Mouse (Mus musculus) cerebellum, adult 9-11 months (tissue): Measurements from ENCODE around the gene Wdr81.

ENCODE experiments used
- DNase-seq: peaks from one replicate; pipeline ENCODE4 v3.0.0; 2022

Wdr81 gene

GRCm38 (mm10) chr11:75453991-75454930, at the start of gene Wdr81:
Wdr81 (minus strand) TSS chr11:75454717.
- peak; percentile 84 for DNase-seq

- DNase-seq = no peak
Observed at GRCm38 (mm10) chr11:75498126-75498525, 43.6 kb upstream of the Wdr81 start.

DNA sequence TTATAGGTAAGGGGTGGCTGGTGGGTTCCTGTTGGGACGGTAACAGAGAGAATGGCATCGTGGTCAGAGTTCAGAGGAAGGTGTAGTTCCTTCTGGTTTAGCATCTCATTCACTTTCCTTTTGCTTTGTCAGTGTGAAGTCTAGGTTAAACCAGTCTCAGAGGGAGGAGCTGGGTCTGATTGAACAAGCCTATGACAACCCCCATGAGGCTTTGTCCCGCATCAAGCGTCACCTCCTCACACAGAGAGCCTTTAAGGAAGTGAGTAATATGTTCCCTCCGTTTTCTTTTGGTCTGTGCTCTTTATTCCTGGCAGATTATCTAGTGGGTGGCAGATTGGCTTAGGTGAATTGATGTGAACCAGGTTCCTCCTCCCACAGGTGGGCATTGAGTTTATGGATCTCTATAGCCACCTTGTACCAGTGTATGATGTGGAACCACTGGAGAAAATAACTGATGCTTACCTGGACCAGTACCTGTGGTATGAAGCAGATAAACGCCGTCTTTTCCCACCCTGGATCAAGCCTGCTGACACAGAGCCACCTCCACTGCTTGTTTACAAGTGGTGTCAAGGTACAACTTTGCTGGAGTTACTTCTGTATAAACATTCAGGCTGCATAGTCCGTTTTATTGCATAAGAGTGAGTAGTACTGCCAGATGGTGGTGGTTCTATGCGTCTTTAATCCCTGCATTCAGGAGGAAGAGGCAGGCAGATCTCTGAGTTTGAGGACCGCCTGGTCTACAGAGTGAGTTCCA, 40.0 kb upstream of the Wdr81 start:
- DNase-seq = no peak

DNA sequence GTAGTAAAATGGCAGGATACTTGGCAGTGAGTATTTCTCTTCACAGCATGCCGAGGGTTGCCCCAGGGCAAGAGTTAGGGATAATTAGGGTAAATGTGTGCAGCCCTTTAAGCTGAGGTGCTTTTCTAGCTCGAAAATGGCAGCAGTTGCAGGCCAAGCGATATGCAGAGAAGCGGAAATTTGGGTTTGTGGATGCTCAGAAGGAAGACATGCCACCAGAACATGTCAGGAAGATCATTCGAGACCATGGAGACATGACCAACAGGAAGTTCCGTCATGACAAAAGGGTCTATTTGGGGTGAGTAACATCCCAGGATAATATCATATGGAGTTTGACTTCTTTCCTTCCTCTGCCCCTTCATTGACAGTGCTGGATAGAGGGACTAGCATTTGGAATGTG, 33.0 kb upstream of the Wdr81 start:
- no peak for DNase-seq

DNA sequence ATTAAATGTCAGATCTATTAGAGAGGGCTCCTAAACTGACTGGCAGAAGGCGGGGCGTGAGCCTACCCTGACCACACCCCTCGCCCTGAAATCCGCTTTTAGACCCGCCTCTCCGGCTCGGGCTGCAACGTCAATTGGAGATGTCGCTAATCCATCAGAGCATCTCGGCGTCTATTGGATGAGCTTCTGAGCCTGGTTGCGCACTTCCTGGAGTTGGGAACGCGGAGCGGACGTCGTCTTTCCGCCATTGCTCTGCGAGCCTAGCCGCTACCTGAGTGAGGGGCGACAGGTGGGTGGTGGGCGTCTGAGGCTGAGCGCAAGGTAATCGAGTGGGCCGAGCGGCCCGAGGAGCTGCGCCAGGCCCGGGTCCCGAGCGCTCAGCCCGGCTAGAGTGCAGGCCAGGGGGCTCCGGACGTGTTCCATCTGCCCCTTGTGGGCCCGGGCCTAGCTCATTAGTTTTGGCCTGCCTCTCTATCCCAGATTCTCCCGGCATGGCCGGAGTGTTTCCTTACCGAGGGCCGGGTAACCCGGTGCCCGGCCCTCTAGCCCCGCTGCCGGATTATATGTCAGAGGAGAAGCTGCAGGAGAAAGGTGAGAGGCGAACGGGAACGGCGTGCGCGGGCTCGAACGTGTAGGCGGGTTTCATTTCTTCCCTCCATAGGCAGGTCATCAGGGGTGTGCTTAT, 32.2 kb upstream of the Wdr81 start, which contains the start of gene Prpf8:
Gene Prpf8, plus strand, starts transcription at position 216 of the 685 bp plus-strand sequence.
- DNase-seq = peak; percentile 97

GRCm38 (mm10) chr11:75486192-75486591, 31.7 kb upstream of the Wdr81 start:
- DNase-seq = no peak

DNA sequence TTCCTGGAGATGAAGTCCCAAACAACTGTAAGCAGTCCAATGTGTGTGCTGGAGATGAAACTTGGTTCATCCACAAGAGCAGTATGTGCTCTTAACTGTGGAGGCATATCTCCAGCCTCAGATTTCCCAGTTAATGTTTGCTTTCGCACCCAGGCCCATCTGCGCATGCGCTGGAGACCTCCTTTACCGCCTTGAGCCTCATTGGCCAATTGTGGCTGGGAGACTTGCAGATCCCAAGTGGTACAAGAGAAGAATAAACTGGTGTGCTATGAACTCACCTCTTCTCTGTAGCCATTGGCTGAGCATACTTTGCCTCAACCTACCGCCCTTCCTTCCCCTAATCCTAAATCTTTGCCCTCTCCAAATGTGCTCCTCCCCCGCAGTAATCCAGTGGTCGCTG, 18.9 kb upstream of the Wdr81 start:
- DNase-seq = no peak

DNA sequence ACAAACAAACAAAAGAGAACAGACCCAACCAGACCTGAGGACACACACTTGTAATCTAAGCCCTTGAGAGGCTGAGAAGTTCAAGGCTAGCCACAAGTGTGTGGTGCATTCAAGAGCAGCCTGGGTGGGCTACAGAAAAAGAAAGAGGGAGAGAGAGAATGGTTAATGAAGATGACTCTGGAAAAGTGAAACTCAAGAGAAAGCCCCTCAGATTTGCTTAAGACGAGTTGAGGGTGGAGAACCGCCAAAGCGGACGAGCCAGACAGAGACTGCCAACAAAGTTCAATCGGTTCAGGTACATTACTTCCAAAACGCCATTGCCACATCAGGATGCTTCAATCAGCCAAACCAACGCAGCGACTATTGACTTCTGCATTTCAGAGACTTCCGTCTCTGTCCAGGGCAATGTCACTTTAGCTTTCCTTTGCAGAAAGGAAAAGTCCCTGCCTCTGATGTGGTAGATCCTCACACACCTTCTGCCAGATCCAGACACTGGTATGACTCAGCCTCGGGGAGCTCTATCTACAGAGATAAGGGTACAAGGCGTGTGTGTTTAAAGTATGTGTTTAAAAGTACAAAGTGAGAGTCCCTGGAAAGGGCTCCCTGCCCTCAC, 18.1 kb upstream of the Wdr81 start:
- no peak for DNase-seq

GRCm38 (mm10) chr11:75470675-75471074, 16.2 kb upstream of the Wdr81 start:
- no peak for DNase-seq

DNA sequence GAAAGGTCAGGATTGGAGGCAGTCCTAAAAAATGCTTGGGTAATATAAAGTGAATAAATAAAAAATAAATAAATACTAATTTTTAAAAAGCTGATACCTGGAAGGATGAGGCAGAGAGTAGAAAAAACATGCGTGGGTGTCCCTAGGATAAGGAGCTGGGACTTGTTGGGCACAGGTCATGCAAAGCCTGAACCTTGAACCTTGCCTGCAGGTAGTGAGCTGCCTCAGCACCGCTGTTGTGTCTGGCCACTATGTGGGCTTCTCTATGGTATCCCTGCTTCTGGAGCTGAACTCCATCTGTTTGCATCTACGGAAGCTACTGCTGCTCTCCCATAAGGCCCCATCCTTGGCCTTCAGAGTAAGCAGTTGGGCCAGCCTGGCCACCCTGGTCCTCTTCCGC, 14.7 kb upstream of the Wdr81 start:
- no peak for DNase-seq

DNA sequence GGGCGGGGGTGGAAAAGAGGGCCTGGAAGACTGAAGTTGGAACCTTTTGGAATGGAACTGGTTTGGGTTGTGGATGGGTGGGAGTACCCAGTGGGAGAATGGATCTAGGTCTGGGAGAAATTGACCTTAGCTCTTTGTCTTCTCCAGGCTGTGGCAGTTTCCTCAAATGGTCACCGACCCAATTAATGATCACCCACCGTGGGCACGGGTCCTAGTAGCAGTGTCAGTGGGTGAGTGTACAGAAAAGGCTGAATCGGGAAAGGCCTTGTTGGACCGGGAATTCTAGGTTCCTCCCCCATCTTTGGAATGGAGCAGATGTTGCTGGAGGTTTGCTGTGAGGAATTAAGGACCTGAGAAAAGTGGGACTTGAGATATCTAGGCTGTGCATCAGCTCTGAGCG, 13.9 kb upstream of the Wdr81 start:
- no peak for DNase-seq

- peak; percentile 21 for DNase-seq
Observed at GRCm38 (mm10) chr11:75467512-75468215, 13.1 kb upstream of the Wdr81 start.

GRCm38 (mm10) chr11:75466731-75467505, 12.4 kb upstream of the Wdr81 start:
- no peak for DNase-seq

- DNase-seq = no peak
Observed at GRCm38 (mm10) chr11:75465051-75465450, 10.5 kb upstream of the Wdr81 start.

DNA sequence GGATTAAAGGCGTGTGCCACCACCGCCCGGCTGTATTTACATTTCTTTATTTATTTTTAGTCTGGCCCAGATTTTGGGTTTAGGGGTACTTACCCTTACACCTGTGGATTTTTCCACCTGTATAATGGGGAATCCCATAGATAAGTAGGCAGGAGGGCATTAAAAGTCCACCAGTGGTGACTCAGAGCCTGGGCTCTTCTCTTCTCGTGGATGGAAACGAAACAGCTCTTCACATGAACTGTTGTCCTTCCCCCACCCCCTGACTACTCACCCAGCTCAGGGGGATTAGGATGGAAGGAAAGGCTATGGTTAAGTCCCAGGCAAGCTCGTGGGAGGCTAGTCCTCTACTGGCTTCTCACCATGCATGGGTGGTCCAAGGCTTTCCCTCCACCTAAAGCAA, 9.9 kb upstream of the Wdr81 start:
- no peak for DNase-seq

- peak; percentile 33 for DNase-seq
Observed at GRCm38 (mm10) chr11:75463624-75464023, 9.1 kb upstream of the Wdr81 start.

DNA sequence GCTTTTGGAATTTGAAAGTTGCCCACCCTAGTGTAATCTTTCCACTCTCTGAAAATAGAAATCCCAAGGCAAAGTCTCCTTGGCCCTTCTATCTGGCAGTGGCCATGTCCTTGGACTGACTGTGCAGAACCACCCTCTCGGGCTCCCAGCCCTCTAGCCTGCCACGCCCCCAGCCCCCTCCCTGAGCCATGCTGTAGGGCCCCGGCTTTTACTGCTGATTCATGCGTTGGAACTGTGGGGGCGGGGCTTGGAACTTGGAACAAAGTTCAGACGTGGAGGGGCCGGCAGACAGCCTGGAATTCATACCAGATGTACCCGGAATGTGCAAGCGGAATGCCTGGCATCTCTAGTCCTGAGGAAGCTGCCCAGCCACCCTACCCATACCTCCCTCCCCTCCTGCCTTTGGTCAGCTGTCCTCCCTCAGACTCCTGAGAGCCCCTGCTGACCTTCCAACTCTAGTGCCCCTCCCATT, 8.4 kb upstream of the Wdr81 start:
- DNase-seq = peak; percentile 78

GRCm38 (mm10) chr11:75462253-75462783, 7.8 kb upstream of the Wdr81 start:
- peak; percentile 84 for DNase-seq

- no peak for DNase-seq
Observed at GRCm38 (mm10) chr11:75461743-75462252, 7.3 kb upstream of the Wdr81 start.
